Mouse (Mus musculus): Measurements from ENCODE around the gene Hscb.

GRCm38 (mm10) chr5:110806676-110807075, 32.9 kb downstream of the Hscb start:
- TF ChIP-seq TAL1 (IDR thresholded peaks at IDR 0.05; ENCODE audit: low read length) (no peak), GATA1 (IDR thresholded peaks at IDR 0.05; ENCODE audit: low read length) (no peak)
